Mouse (Mus musculus) liver, adult 10 weeks (tissue): ENCODE data around the gene Gm5640. TPM values are rescaled to one million over a fixed set of nuclear protein-coding genes. Genes with fewer than 3 reads are reported as not detected.

Experiments used
- polyA plus RNA-seq: library from polyadenylated mRNA; stranded (reverse); fragments of 350-450 nt; fragmentation: Illumina TruSeq; extraction: RNeasy Lipid Tissue Mini Kit (QIAGEN cat#74804); gene quantifications from one replicate; pipeline ENCODE4 v1.2.3, GENCODE M21; 2014; ENCODE audit warnings: low read depth, low replicate concordance

Gene Gm5640
- not detected for polyA plus RNA-seq

GRCm38 (mm10) chrX:74645466-74646323 lies at the start of gene Gm5640:
Gm5640 (minus strand) TSS chrX:74645635.

GRCm38 (mm10) chrX:74592379-74592778 lies 53.1 kb downstream of the Gm5640 start, which contains the start of gene Olfr1325:
Olfr1325 (plus strand) TSS chrX:74592679.

Other genes starting within 250 kb of the Gm5640 start
- gene G6pdx, start 216.4 kb downstream of the Gm5640 start, polyA plus RNA-seq: 1.2 TPM
- gene Gm6880, start 164.2 kb downstream of the Gm5640 start, polyA plus RNA-seq: not detected
- not detected for gene Olfr1326-ps1, start 70.7 kb downstream of the Gm5640 start, polyA plus RNA-seq
- not detected for gene Olfr1325, start 53.0 kb downstream of the Gm5640 start, polyA plus RNA-seq
- gene Gm6890, start 95.3 kb upstream of the Gm5640 start, polyA plus RNA-seq: not detected
- gene Gm5936, start 191.6 kb upstream of the Gm5640 start, polyA plus RNA-seq: not detected